Mouse (Mus musculus): Measurements from ENCODE around the gene Rnf144a. TPM values are rescaled to one million over a fixed set of nuclear protein-coding genes. Genes with fewer than 3 reads are reported as not detected.
"Not testable (repeated sequence)": the region's sequence is repeated elsewhere in the genome, so short reads cannot be mapped to it uniquely, and the experiment has no call there.

Gene Rnf144a
- polyA plus RNA-seq, 1 experiment from 2014 or later: 11.3 TPM

- no peaks in the 10 kb centered on the region for H3K9me3 ChIP-seq
- H3K4me2 ChIP-seq: no peak overlapping the region
- H3K4me3 ChIP-seq: no peak overlapping the region
- ATAC-seq (ENCODE audit: extremely low read depth, insufficient number of reproducible peaks, low FRiP score, low TSS enrichment): no peak
- WGBS: 39% methylated on average over 5 of the region's 5 CpGs
- no peak overlapping the region for H3K9ac ChIP-seq
- H3K4me1 ChIP-seq: peaks cover under 1% of the 10 kb centered on the region; the same call in 1 of the 2 replicates
- no peaks in the 10 kb centered on the region for H3K27me3 ChIP-seq (replicated peaks)
- peaks cover 22% of the 10 kb centered on the region for H3K36me3 ChIP-seq
- H3K27ac ChIP-seq (replicated peaks): no peak overlapping the region
These were observed 100.1 kb downstream of the Rnf144a start for GRCm38 (mm10) chr12:26314959-26315358.

- Histone ChIP-seq H3K4me2 (no peak overlapping the region), H3K27me3 (replicated peaks) (no peaks in the 10 kb centered on the region), H3K27ac (replicated peaks) (no peak overlapping the region), H3K36me3 (peaks cover 16% of the 10 kb centered on the region), H3K9ac (no peak overlapping the region), H3K4me1 (peaks cover 6% of the 10 kb centered on the region), H3K4me3 (no peak overlapping the region), H3K9me3 (no peaks in the 10 kb centered on the region)
- no peak for ATAC-seq (ENCODE audit: extremely low read depth, insufficient number of reproducible peaks, low FRiP score, low TSS enrichment)
These were observed 103.5 kb downstream of the Rnf144a start for GRCm38 (mm10) chr12:26311548-26311947.

GRCm38 (mm10) chr12:26310247-26310646 lies 104.8 kb downstream of the Rnf144a start:
- H3K27me3 ChIP-seq (replicated peaks): no peaks in the 10 kb centered on the region

GRCm38 (mm10) chr12:26302886-26303285 lies 112.2 kb downstream of the Rnf144a start:
- ATAC-seq (ENCODE audit: extremely low read depth, insufficient number of reproducible peaks, low FRiP score, low TSS enrichment): no peak
- 78% methylated on average over 5 of the region's 5 CpGs for WGBS
- Histone ChIP-seq H3K9ac (no peak overlapping the region), H3K36me3 (no peaks in the 10 kb centered on the region), H3K4me2 (no peak overlapping the region), H3K4me3 (no peak overlapping the region), H3K27ac (replicated peaks) (no peak overlapping the region), H3K9me3 (no peaks in the 10 kb centered on the region), H3K4me1 (0 out of 2 replicates have a peak, but pooled peaks cover 5% of the 10 kb centered on the region), H3K27me3 (replicated peaks) (no peaks in the 10 kb centered on the region)

More at GRCm38 (mm10) chr12:26310247-26310646, 104.8 kb downstream of the Rnf144a start:
- Histone ChIP-seq H3K9me3 (no peaks in the 10 kb centered on the region), H3K4me2 (no peak overlapping the region), H3K4me1 (peaks cover 6% of the 10 kb centered on the region), H3K4me3 (no peak overlapping the region), H3K36me3 (peaks cover 16% of the 10 kb centered on the region), H3K9ac (no peak overlapping the region), H3K27ac (replicated peaks) (no peak overlapping the region)
- ATAC-seq (ENCODE audit: extremely low read depth, insufficient number of reproducible peaks, low FRiP score, low TSS enrichment): no peak
- WGBS: 74% methylated on average over 11 of the region's 11 CpGs

- 63% methylated on average over 7 of the region's 7 CpGs for WGBS
- ATAC-seq (ENCODE audit: extremely low read depth, insufficient number of reproducible peaks, low FRiP score, low TSS enrichment): no peak
- Histone ChIP-seq H3K9me3 (no peaks in the 10 kb centered on the region), H3K4me3 (no peak overlapping the region), H3K9ac (no peak overlapping the region), H3K36me3 (no peaks in the 10 kb centered on the region), H3K27ac (replicated peaks) (no peak overlapping the region), H3K27me3 (replicated peaks) (0 out of 2 replicates have a peak, but pooled peaks cover 5% of the 10 kb centered on the region), H3K4me1 (0 out of 2 replicates have a peak, but pooled peaks cover 5% of the 10 kb centered on the region), H3K4me2 (no peak overlapping the region)
These were observed 115.5 kb downstream of the Rnf144a start for GRCm38 (mm10) chr12:26299515-26300090.

GRCm38 (mm10) chr12:26295995-26296394 lies 119.1 kb downstream of the Rnf144a start:
- 0% methylated on average over 1 of the region's 1 CpGs for WGBS
- not testable (repeated sequence) for H3K9me3 ChIP-seq; H3K4me1 ChIP-seq; ATAC-seq (ENCODE audit: extremely low read depth, insufficient number of reproducible peaks, low FRiP score, low TSS enrichment); H3K36me3 ChIP-seq; H3K27ac ChIP-seq (replicated peaks); H3K4me3 ChIP-seq; H3K9ac ChIP-seq; H3K27me3 ChIP-seq (replicated peaks); H3K4me2 ChIP-seq

GRCm38 (mm10) chr12:26289200-26289599 lies 125.9 kb downstream of the Rnf144a start:
- ATAC-seq (ENCODE audit: extremely low read depth, insufficient number of reproducible peaks, low FRiP score, low TSS enrichment): no peak
- no peak overlapping the region for H3K4me3 ChIP-seq
- H3K9ac ChIP-seq: no peak overlapping the region
- no peak overlapping the region for H3K27ac ChIP-seq (replicated peaks)
- 81% methylated on average over 2 of the region's 2 CpGs for WGBS
- no peak overlapping the region for H3K4me2 ChIP-seq
- no peaks in the 10 kb centered on the region for H3K27me3 ChIP-seq (replicated peaks)
- no peaks in the 10 kb centered on the region for H3K4me1 ChIP-seq
- H3K36me3 ChIP-seq: no peaks in the 10 kb centered on the region
- H3K9me3 ChIP-seq: no peaks in the 10 kb centered on the region

GRCm38 (mm10) chr12:26288347-26288746 lies 126.7 kb downstream of the Rnf144a start:
- 61% methylated on average over 1 of the region's 1 CpGs for WGBS
- Histone ChIP-seq H3K27me3 (replicated peaks) (no peaks in the 10 kb centered on the region), H3K4me3 (no peak overlapping the region), H3K4me1 (no peaks in the 10 kb centered on the region), H3K9ac (no peak overlapping the region), H3K4me2 (no peak overlapping the region), H3K9me3 (no peaks in the 10 kb centered on the region), H3K36me3 (no peaks in the 10 kb centered on the region), H3K27ac (replicated peaks) (no peak overlapping the region)
- no peak for ATAC-seq (ENCODE audit: extremely low read depth, insufficient number of reproducible peaks, low FRiP score, low TSS enrichment)

- 73% methylated on average over 8 of the region's 8 CpGs for WGBS
These were observed 129.1 kb downstream of the Rnf144a start for GRCm38 (mm10) chr12:26285939-26286338.

GRCm38 (mm10) chr12:26285460-26285859 lies 129.6 kb downstream of the Rnf144a start:
- Histone ChIP-seq H3K27me3 (replicated peaks) (no peaks in the 10 kb centered on the region), H3K4me2 (no peak overlapping the region), H3K4me3 (no peak overlapping the region), H3K36me3 (no peaks in the 10 kb centered on the region), H3K27ac (replicated peaks) (no peak overlapping the region), H3K4me1 (no peaks in the 10 kb centered on the region), H3K9me3 (no peaks in the 10 kb centered on the region), H3K9ac (no peak overlapping the region)
- WGBS: 80% methylated on average over 3 of the region's 3 CpGs
- ATAC-seq (ENCODE audit: extremely low read depth, insufficient number of reproducible peaks, low FRiP score, low TSS enrichment): no peak

More at GRCm38 (mm10) chr12:26285939-26286338, 129.1 kb downstream of the Rnf144a start:
- ATAC-seq (ENCODE audit: extremely low read depth, insufficient number of reproducible peaks, low FRiP score, low TSS enrichment): no peak
- H3K4me3 ChIP-seq: no peak overlapping the region
- no peaks in the 10 kb centered on the region for H3K9me3 ChIP-seq
- H3K9ac ChIP-seq: no peak overlapping the region
- no peak overlapping the region for H3K4me2 ChIP-seq
- no peaks in the 10 kb centered on the region for H3K27me3 ChIP-seq (replicated peaks)
- H3K27ac ChIP-seq (replicated peaks): no peak overlapping the region
- no peaks in the 10 kb centered on the region for H3K4me1 ChIP-seq
- H3K36me3 ChIP-seq: no peaks in the 10 kb centered on the region

GRCm38 (mm10) chr12:26280719-26281480 lies 134.2 kb downstream of the Rnf144a start:
- 58% methylated on average over 3 of the region's 3 CpGs for WGBS
- ATAC-seq (ENCODE audit: extremely low read depth, insufficient number of reproducible peaks, low FRiP score, low TSS enrichment): no peak
- H3K27ac ChIP-seq (replicated peaks): no peak overlapping the region
- no peaks in the 10 kb centered on the region for H3K27me3 ChIP-seq (replicated peaks)
- H3K4me2 ChIP-seq: no peak overlapping the region
- no peaks in the 10 kb centered on the region for H3K4me1 ChIP-seq
- no peaks in the 10 kb centered on the region for H3K36me3 ChIP-seq
- no peaks in the 10 kb centered on the region for H3K9me3 ChIP-seq
- H3K4me3 ChIP-seq: no peak overlapping the region
- H3K9ac ChIP-seq: no peak overlapping the region
